Comparison of ENCODE assay signal across 11 mouse cellular contexts in genomic region chr5:35019673-35020300, GRCm38 (mm10). TPM values are rescaled to one million over a fixed set of nuclear protein-coding genes. Genes with fewer than 3 reads are reported as not detected.
A peak's percentile ranks its signal among the peaks of the same experiment; 100 is the strongest.
DNase-seq lines count a peak whose midpoint lies in the region; ATAC-seq lines count a peak whose summit lies in the region.
"Had no signal": no experiment of that assay in that cellular context is flagged by ENCODE, and none has a peak within 500 bp of the region (broad histone marks: within the 10 kb centered on the region; RNA-seq: fewer than 3 reads in every experiment).

No protein-coding gene starts in this region.

- ATAC-seq in embryonic facial prominence, embryonic 14.5 days (ENCODE audit: low read depth) = peak; percentile 56; the same call in 1 of the 2 replicates
- no peak for ATAC-seq in neural tube, embryonic 15.5 days (ENCODE audit: low FRiP score)

- DNase-seq in embryonic facial prominence, embryonic 14.5 days (ENCODE audit: low spot score) = peak; percentile 64
- DNase-seq in embryonic facial prominence, embryonic 10.5 days (ENCODE audit: low spot score) = no peak
- peak; percentile 31 for DNase-seq in layer of hippocampus, adult 11-12 months (ENCODE audit: low spot score)
- no peak for DNase-seq in layer of hippocampus, adult 9-11 months
- no peak for DNase-seq in neural tube, embryonic 10.5 days (ENCODE audit: extremely low spot score, low spot score)
- DNase-seq in telencephalon, adult 2 months (ENCODE audit: low read depth, low spot score) = peak; percentile 58
- no peak for DNase-seq in gastrocnemius, adult 18-20 months (ENCODE audit: low spot score)
- DNase-seq: layer of hippocampus, postnatal 36 days had no signal

- H3K27ac ChIP-seq in embryonic facial prominence, embryonic 14.5 days (replicated peaks; ENCODE audit: low read depth, low read length) = peak overlapping the region; percentile 17
- H3K27ac ChIP-seq in embryonic facial prominence, embryonic 10.5 days (replicated peaks) = no peak overlapping the region
- H3K27ac ChIP-seq in neural tube, embryonic 15.5 days (replicated peaks) = 0 out of 2 replicates have a peak overlapping the region, but pooled peaks have one; percentile 5

- no peaks in the 10 kb centered on the region for H3K9me3 ChIP-seq in embryonic facial prominence, embryonic 14.5 days (ENCODE audit: control insufficient read depth, low read length)
- no peaks in the 10 kb centered on the region for H3K9me3 ChIP-seq in embryonic facial prominence, embryonic 10.5 days
- H3K9me3 ChIP-seq in neural tube, embryonic 15.5 days (replicated peaks) = no peaks in the 10 kb centered on the region

- no peak overlapping the region for H3K4me3 ChIP-seq in embryonic facial prominence, embryonic 14.5 days (ENCODE audit: low read depth, low read length)
- no peak overlapping the region for H3K4me3 ChIP-seq in embryonic facial prominence, embryonic 10.5 days
- no peak overlapping the region for H3K4me3 ChIP-seq in neural tube, embryonic 15.5 days (replicated peaks)

- no peak overlapping the region for H3K9ac ChIP-seq in embryonic facial prominence, embryonic 14.5 days (ENCODE audit: low read depth, low read length)
- H3K9ac ChIP-seq in neural tube, embryonic 15.5 days (replicated peaks) = no peak overlapping the region

- WGBS in embryonic facial prominence, embryonic 14.5 days = 67% methylated on average over 9 of the region's 9 CpGs
- WGBS in embryonic facial prominence, embryonic 10.5 days = 82% methylated on average over 9 of the region's 9 CpGs
- 77% methylated on average over 9 of the region's 9 CpGs for WGBS in neural tube, embryonic 15.5 days

- H3K4me2 ChIP-seq in embryonic facial prominence, embryonic 14.5 days (ENCODE audit: low read depth, low read length) = no peak overlapping the region
- H3K4me2 ChIP-seq in neural tube, embryonic 15.5 days = no peak overlapping the region

- peaks cover 30% of the 10 kb centered on the region for H3K36me3 ChIP-seq in embryonic facial prominence, embryonic 14.5 days (ENCODE audit: control insufficient read depth, insufficient read depth, low read length)
- peaks cover 87% of the 10 kb centered on the region for H3K36me3 ChIP-seq in embryonic facial prominence, embryonic 10.5 days (replicated peaks)
- H3K36me3 ChIP-seq in neural tube, embryonic 15.5 days = peaks cover 17% of the 10 kb centered on the region; the same call in 1 of the 2 replicates

- H3K4me1 ChIP-seq in embryonic facial prominence, embryonic 14.5 days (ENCODE audit: control insufficient read depth, insufficient read depth, low read length) = no peaks in the 10 kb centered on the region
- peaks cover 26% of the 10 kb centered on the region for H3K4me1 ChIP-seq in embryonic facial prominence, embryonic 10.5 days
- H3K4me1 ChIP-seq in neural tube, embryonic 15.5 days = 0 out of 2 replicates have a peak, but pooled peaks cover 9% of the 10 kb centered on the region

- H3K27me3 ChIP-seq in embryonic facial prominence, embryonic 14.5 days (replicated peaks; ENCODE audit: control insufficient read depth, insufficient read depth, low read length) = no peaks in the 10 kb centered on the region
- no peaks in the 10 kb centered on the region for H3K27me3 ChIP-seq in embryonic facial prominence, embryonic 10.5 days (replicated peaks; ENCODE audit: low read depth, poor library complexity, severe bottlenecking)
- no peaks in the 10 kb centered on the region for H3K27me3 ChIP-seq in neural tube, embryonic 15.5 days (replicated peaks)

RNA-seq across cellular contexts. Expression of gene Hgfac, which starts 21.5 kb away (rescaled TPM):
- polyA plus RNA-seq in embryonic facial prominence, embryonic 14.5 days (2014; fragmentation: Nextera tagmentation; extraction: Ambion mirVana) = 0.17 and 0.49 TPM in 2 replicates
- polyA plus RNA-seq in embryonic facial prominence, embryonic 10.5 days (2016; fragmentation: Nextera tagmentation; extraction: Ambion mirVana) = 0.08 and 0.82 TPM in 2 replicates
- polyA plus RNA-seq in neural tube, embryonic 15.5 days (2015; fragmentation: Nextera tagmentation; extraction: Ambion mirVana) = 0.46 and 1.4 TPM in 2 replicates
- under 1 TPM in 1 of 2 experiments, not detected in 1; 0.57 TPM for total RNA-seq in gastrocnemius, adult 18-20 months (2021)

RNA-seq across cellular contexts. Expression of gene Dok7, which starts 36.8 kb away (rescaled TPM):
- 8.9 and 9.9 TPM in 2 replicates for polyA plus RNA-seq in embryonic facial prominence, embryonic 14.5 days (2014; fragmentation: Nextera tagmentation; extraction: Ambion mirVana)
- polyA plus RNA-seq in embryonic facial prominence, embryonic 10.5 days (2016; fragmentation: Nextera tagmentation; extraction: Ambion mirVana) = 0.34 and 0.35 TPM in 2 replicates
- polyA plus RNA-seq in neural tube, embryonic 15.5 days (2015; fragmentation: Nextera tagmentation; extraction: Ambion mirVana) = 7.4 and 10.5 TPM in 2 replicates
- total RNA-seq in gastrocnemius, adult 18-20 months (2021) = 10 to 100 TPM; 17.5 to 20.0 TPM
- total RNA-seq: common myeloid progenitor, adult 5-6 weeks had no signal
- polyA plus RNA-seq: hindbrain, embryonic 11.5 days had no signal

Comparison
In these comparisons a context has a peak if more than half of its experiments do, and no peak if none do; other contexts are left out.
1. DNase-seq: peak in embryonic facial prominence, embryonic 14.5 days (single experiment), layer of hippocampus, adult 11-12 months (single experiment) and telencephalon, adult 2 months (single experiment); none in embryonic facial prominence, embryonic 10.5 days (single experiment), layer of hippocampus, adult 9-11 months (single experiment), neural tube, embryonic 10.5 days (single experiment) and gastrocnemius, adult 18-20 months (single experiment).